Mouse (Mus musculus): ENCODE data around the gene Nelfb. TPM values are rescaled to one million over a fixed set of nuclear protein-coding genes. Genes with fewer than 3 reads are reported as not detected.

The Nelfb gene
- polyA plus RNA-seq, 1 experiment from 2014 or later: 101 TPM

DNA sequence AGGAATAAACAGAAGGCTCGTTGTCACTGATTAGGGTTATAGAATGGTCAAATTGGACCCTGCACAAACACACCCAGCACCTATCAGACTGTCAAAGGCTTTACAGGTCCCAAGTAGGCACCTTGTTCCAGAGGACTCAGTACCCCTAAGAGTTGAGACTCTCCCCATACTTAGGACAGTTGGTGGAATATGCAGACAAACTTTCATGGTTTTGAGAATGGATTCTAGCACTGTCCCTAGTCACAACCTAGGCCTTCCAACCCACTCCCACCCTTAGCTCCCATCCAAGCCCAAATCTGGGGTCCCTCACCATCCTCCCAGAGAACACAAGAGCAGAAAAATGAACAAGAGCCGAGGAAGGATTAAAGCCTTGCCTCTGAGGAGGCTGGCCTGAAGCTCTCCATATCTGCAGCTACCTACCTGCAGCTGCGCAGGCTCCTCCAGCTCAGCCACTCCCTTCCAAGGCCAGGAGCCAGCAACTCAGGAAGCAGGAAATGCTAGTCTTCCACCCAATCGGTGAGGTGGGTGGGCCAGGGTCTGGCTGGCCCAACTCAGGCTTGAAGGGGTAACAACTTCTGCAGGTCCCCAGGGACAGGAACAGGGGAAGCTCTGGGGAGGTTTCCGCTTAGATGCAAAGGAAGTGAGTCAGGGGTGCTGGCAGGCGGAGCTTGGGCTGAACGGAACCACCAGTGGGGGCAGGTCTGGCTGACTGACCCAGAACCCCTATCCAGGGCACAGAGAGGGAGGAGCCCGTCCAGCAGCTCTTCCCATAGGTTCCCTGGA is 14.9 kb downstream of the Nelfb start, which contains the start of gene Tor4a:
TSS of gene Tor4a (minus strand) at position 715 of the 783 bp plus-strand sequence.
- peak; percentile 69 for ATAC-seq (ENCODE audit: low FRiP score, low TSS enrichment)

DNA sequence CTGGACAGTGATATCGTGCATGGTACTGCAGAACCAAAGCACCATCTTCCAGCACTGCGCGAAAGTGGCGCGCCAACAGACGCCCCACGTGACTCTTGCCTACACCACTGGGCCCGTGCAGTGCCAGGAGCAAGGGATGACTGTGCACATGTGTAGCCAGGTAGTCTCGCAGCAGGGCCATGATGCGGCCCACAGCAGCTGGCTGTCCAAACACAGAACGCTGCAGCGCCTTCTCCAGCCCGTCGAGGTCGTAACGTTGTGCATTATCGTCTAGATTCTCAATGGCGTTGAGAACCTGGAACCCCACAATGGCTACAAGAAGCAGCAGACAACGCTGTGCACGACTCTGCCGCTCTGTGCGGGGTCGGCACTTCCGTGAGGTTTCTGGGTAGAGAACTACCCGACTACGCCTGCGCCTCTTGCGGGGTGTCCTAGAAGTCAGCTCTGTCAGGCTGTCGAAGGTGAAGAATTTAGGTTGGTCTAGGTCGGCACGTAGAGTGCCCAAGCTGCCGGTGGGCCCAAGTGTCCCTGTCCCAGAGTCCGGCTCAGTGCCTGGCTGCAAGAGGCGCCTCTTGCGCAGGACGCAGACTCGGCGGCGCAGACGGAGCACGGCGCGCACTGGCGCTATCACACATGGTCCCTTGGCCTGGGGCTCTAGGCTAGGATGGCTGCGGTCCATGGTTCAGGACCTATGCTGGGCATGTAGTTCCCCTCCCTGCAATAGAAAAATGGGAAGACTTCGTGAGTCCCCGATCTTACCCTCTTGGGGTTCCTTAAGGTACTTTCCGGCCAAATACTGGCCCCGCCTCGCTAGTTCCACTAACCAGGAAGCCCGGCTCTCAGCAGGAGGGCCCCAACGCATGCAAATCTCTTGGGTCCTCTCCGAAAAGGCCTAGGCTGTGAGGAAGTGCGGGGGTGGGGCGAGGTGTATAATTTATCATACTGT is 15.8 kb downstream of the Nelfb start:
- Histone ChIP-seq H3K4me2 (replicated peaks; ENCODE audit: low read depth, low read length) (peak overlapping the region; percentile 56), H3K9me3 (ENCODE audit: control insufficient read depth, low read length) (no peaks in the 10 kb centered on the region), H3K9ac (ENCODE audit: low read depth, low read length) (peak overlapping the region; percentile 44; the same call in 1 of the 2 replicates), H3K4me3 (ENCODE audit: low read length) (peak overlapping the region; percentile 31), H3K4me1 (ENCODE audit: control insufficient read depth, insufficient read depth, low read length) (peaks cover 4% of the 10 kb centered on the region; the same call in 1 of the 2 replicates), H3K27me3 (ENCODE audit: control insufficient read depth, insufficient read depth, low read length) (no peaks in the 10 kb centered on the region), H3K27ac (ENCODE audit: low read depth, low read length) (peak overlapping the region; percentile 83; the same call in 1 of the 2 replicates), H3K36me3 (ENCODE audit: control insufficient read depth, insufficient read depth, low read length) (peaks cover 22% of the 10 kb centered on the region)
- WGBS: 19% methylated on average over 55 of the region's 55 CpGs
- ATAC-seq (ENCODE audit: low FRiP score, low TSS enrichment): 0 out of 2 replicates have a peak, but pooled peaks have one; percentile 13

More for the DNA sequence above, 14.9 kb downstream of the Nelfb start, which contains the start of gene Tor4a:
- Histone ChIP-seq H3K4me2 (replicated peaks; ENCODE audit: low read depth, low read length) (peak within 1 kb of the TSS; percentile 56), H3K27ac (ENCODE audit: low read depth, low read length) (peak within 1 kb of the TSS; percentile 83), H3K27me3 (ENCODE audit: control insufficient read depth, insufficient read depth, low read length) (no peaks in the 10 kb centered on the region), H3K9ac (ENCODE audit: low read depth, low read length) (peak within 1 kb of the TSS; percentile 44; the same call in 1 of the 2 replicates), H3K9me3 (ENCODE audit: control insufficient read depth, low read length) (no peaks in the 10 kb centered on the region), H3K36me3 (ENCODE audit: control insufficient read depth, insufficient read depth, low read length) (peaks cover 30% of the 10 kb centered on the region), H3K4me3 (ENCODE audit: low read length) (peak within 1 kb of the TSS; percentile 31), H3K4me1 (ENCODE audit: control insufficient read depth, insufficient read depth, low read length) (peaks cover 4% of the 10 kb centered on the region; the same call in 1 of the 2 replicates)
- 12% methylated on average over 8 of the region's 8 CpGs for WGBS

DNA sequence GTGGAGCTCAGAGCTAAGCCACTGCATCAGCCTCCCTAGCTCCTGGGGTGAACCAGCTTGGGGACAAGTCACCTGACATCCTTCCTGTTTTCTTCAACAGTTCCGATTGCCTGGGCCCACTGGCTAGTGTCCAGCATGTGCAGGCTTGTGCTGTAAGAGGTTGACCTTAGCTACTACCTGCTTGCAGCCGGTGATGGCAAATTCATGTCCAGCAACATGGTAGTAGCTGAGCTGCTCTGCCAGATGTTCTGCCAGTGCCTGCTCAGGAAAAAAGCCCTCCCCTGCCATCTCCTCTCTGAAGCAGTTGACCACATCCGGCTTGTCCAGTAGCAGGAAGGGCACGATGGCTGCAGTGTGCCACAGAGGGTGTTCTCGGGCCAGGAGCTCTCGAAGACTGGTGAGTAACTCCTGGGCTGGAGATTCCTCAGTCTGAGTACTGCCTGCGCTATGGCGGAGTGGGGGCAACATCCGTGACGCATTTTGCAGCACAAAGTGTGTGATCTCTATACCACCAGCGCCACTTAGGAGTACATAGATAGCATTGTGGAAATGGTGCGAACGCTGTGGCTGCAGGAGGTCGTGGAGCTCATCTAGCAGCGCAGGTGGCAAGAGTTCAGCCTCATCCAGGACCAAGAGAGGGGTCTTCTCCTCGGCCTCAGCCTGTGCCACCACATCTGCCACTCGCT is 16.7 kb downstream of the Nelfb start:
- 87% methylated on average over 17 of the region's 17 CpGs for WGBS
- Histone ChIP-seq H3K36me3 (ENCODE audit: control insufficient read depth, insufficient read depth, low read length) (peaks cover 13% of the 10 kb centered on the region), H3K4me3 (ENCODE audit: low read length) (no peak overlapping the region), H3K9ac (ENCODE audit: low read depth, low read length) (peak overlapping the region; percentile 44), H3K27me3 (ENCODE audit: control insufficient read depth, insufficient read depth, low read length) (no peaks in the 10 kb centered on the region), H3K4me2 (replicated peaks; ENCODE audit: low read depth, low read length) (peak overlapping the region; percentile 56; the same call in 1 of the 2 replicates), H3K4me1 (ENCODE audit: control insufficient read depth, insufficient read depth, low read length) (peaks cover 4% of the 10 kb centered on the region; the same call in 1 of the 2 replicates), H3K9me3 (ENCODE audit: control insufficient read depth, low read length) (no peaks in the 10 kb centered on the region), H3K27ac (ENCODE audit: low read depth, low read length) (no peak overlapping the region)
- ATAC-seq (ENCODE audit: low FRiP score, low TSS enrichment): no peak

DNA sequence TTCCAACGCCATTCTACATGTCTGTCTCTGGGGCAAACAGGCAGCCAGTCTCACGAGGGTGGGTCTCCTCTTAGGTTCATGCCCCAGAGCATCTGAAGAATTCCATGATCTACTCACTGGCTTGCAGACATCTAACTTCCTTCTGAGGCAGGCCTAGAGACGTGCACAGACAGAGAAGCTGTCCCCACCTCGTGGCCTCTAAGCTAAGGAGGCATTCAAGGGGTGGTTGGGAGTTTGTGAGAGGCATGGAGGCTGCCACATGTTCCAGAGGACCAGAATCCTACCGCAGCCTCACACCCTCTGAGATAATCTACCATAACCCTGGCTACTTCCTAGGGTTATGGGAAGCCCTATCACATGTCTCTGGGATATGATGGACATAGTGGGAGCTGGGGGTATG is 17.3 kb downstream of the Nelfb start:
- H3K4me2 ChIP-seq (replicated peaks; ENCODE audit: low read depth, low read length): no peak overlapping the region; the same call in 1 of the 2 replicates
- H3K27ac ChIP-seq (ENCODE audit: low read depth, low read length): peak overlapping the region; percentile 6; the same call in 1 of the 2 replicates
- 81% methylated on average over 5 of the region's 5 CpGs for WGBS

DNA sequence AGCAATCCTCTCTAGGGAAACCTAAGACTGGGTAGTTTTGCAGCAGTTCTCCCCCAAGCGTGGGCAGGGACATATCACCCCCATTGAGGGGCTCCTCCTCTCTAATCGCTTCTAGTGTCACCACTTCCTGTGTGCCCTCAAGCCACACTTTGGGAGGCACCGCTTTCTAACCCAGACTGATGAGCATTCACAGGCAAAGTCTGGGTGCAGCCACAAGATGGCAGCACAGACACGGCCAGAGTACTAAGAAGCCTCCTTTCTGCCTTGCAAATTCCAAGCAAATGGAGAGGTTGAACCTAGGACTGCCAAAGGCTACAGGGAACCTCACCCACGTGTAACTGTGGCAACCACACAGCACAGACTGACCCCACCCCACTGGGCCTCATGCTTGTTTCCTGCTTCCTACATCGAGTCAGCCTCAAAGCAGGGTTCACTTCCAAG is 17.9 kb downstream of the Nelfb start:
- peaks cover 1% of the 10 kb centered on the region; the same call in 1 of the 2 replicates for H3K36me3 ChIP-seq (ENCODE audit: control insufficient read depth, insufficient read depth, low read length)
- 5% methylated on average over 6 of the region's 6 CpGs for WGBS
- H3K27me3 ChIP-seq (ENCODE audit: control insufficient read depth, insufficient read depth, low read length): no peaks in the 10 kb centered on the region
- H3K9me3 ChIP-seq (ENCODE audit: control insufficient read depth, low read length): no peaks in the 10 kb centered on the region
- ATAC-seq (ENCODE audit: low FRiP score, low TSS enrichment): peak; percentile 58
- H3K4me3 ChIP-seq (ENCODE audit: low read length): no peak overlapping the region
- H3K4me1 ChIP-seq (ENCODE audit: control insufficient read depth, insufficient read depth, low read length): peaks cover 4% of the 10 kb centered on the region; the same call in 1 of the 2 replicates
- peak overlapping the region; percentile 3; the same call in 1 of the 2 replicates for H3K4me2 ChIP-seq (replicated peaks; ENCODE audit: low read depth, low read length)
- no peak overlapping the region for H3K9ac ChIP-seq (ENCODE audit: low read depth, low read length)
- H3K27ac ChIP-seq (ENCODE audit: low read depth, low read length): peak overlapping the region; percentile 6; the same call in 1 of the 2 replicates

More for the DNA sequence above, 17.3 kb downstream of the Nelfb start:
- Histone ChIP-seq H3K36me3 (ENCODE audit: control insufficient read depth, insufficient read depth, low read length) (peaks cover 8% of the 10 kb centered on the region; the same call in 1 of the 2 replicates), H3K4me3 (ENCODE audit: low read length) (no peak overlapping the region), H3K4me1 (ENCODE audit: control insufficient read depth, insufficient read depth, low read length) (peaks cover 4% of the 10 kb centered on the region; the same call in 1 of the 2 replicates), H3K9me3 (ENCODE audit: control insufficient read depth, low read length) (no peaks in the 10 kb centered on the region), H3K9ac (ENCODE audit: low read depth, low read length) (no peak overlapping the region), H3K27me3 (ENCODE audit: control insufficient read depth, insufficient read depth, low read length) (no peaks in the 10 kb centered on the region)
- ATAC-seq (ENCODE audit: low FRiP score, low TSS enrichment): no peak

DNA sequence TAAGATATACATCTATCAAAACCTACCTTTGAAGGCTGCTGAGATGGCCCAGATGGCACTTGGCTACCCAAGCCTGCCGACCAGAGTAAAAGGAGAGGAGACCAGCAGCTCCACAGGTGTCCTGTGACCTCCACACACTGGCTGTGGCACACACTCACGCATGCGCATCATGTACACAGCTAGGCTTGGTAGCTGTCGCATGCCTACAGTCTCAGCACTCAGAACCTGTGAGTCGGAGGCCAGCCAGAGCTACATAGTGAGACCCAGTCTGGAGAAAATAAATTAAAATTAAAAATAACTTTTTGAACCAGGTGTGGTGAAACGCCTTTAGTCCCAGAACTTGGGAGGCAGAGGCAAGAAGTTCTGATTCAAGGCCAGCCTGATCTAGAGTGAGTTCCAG is 23.4 kb downstream of the Nelfb start:
- no peak for ATAC-seq (ENCODE audit: low FRiP score, low TSS enrichment)
- Histone ChIP-seq H3K4me2 (replicated peaks; ENCODE audit: low read depth, low read length) (no peak overlapping the region), H3K4me3 (ENCODE audit: low read length) (no peak overlapping the region), H3K4me1 (ENCODE audit: control insufficient read depth, insufficient read depth, low read length) (peaks cover 12% of the 10 kb centered on the region; the same call in 1 of the 2 replicates), H3K9me3 (ENCODE audit: control insufficient read depth, low read length) (no peaks in the 10 kb centered on the region), H3K27me3 (ENCODE audit: control insufficient read depth, insufficient read depth, low read length) (peaks cover 5% of the 10 kb centered on the region; the same call in 1 of the 2 replicates), H3K36me3 (ENCODE audit: control insufficient read depth, insufficient read depth, low read length) (no peaks in the 10 kb centered on the region), H3K9ac (ENCODE audit: low read depth, low read length) (no peak overlapping the region), H3K27ac (ENCODE audit: low read depth, low read length) (no peak overlapping the region)
- 77% methylated on average over 6 of the region's 6 CpGs for WGBS

DNA sequence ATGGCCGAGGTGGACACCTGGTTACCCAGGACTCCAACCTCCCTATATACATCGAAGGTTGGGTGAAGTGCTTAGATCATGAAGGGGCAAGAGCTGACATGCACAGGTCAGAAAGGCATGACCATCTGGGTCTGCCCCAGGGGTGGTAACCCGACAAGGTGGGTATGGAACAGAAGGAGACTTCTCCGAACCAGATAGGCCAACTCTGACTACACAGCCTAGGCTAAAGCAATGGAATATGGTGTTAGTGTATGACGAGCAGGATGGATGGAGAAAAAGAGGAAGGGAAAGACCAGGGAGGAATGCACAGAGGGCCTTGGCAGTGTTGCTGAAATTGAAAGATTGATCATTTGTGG is 24.7 kb downstream of the Nelfb start:
- no peak overlapping the region for H3K27ac ChIP-seq (ENCODE audit: low read depth, low read length)
- no peaks in the 10 kb centered on the region for H3K36me3 ChIP-seq (ENCODE audit: control insufficient read depth, insufficient read depth, low read length)
- peaks cover 8% of the 10 kb centered on the region; the same call in 1 of the 2 replicates for H3K27me3 ChIP-seq (ENCODE audit: control insufficient read depth, insufficient read depth, low read length)
- no peak overlapping the region; the same call in 1 of the 2 replicates for H3K4me3 ChIP-seq (ENCODE audit: low read length)
- peaks cover 15% of the 10 kb centered on the region; the same call in 1 of the 2 replicates for H3K4me1 ChIP-seq (ENCODE audit: control insufficient read depth, insufficient read depth, low read length)
- WGBS: 36% methylated on average over 5 of the region's 5 CpGs
- no peak for ATAC-seq (ENCODE audit: low FRiP score, low TSS enrichment)
- no peaks in the 10 kb centered on the region for H3K9me3 ChIP-seq (ENCODE audit: control insufficient read depth, low read length)
- H3K9ac ChIP-seq (ENCODE audit: low read depth, low read length): no peak overlapping the region
- H3K4me2 ChIP-seq (replicated peaks; ENCODE audit: low read depth, low read length): peak overlapping the region; percentile 90
